Mouse (Mus musculus) myocyte (in vitro differentiated cells): Measurements from ENCODE around the gene Myh7.

ENCODE experiments used
- MAX ChIP-seq: IDR thresholded peaks from one replicate; pipeline ENCODE4 v1.6.1; 2011; ENCODE audit warnings: low read depth, mild to moderate bottlenecking, control low read depth
- MYOD1 ChIP-seq, 3 experiments: IDR thresholded peaks; one replicate each; pipeline ENCODE4 v1.6.1; 2011; ENCODE audit warnings: control low read depth in 2 of 3, low read depth in 2 of 3, mild to moderate bottlenecking in 2 of 3, moderate library complexity in 1 of 3; ENCODE audit not compliant: insufficient read length in 2 of 3, control insufficient read depth in 1 of 3
- POLR2A ChIP-seq: IDR thresholded peaks from one replicate; pipeline ENCODE4 v1.6.1; 2011; ENCODE audit warnings: low read depth, mild to moderate bottlenecking, control low read depth, moderate library complexity; ENCODE audit not compliant: insufficient read length
- POLR2AphosphoS2 ChIP-seq: IDR thresholded peaks from one replicate; pipeline ENCODE4 v1.6.1; 2011; ENCODE audit warnings: low read depth, control low read depth; ENCODE audit not compliant: insufficient read length
- SRF ChIP-seq: IDR thresholded peaks from one replicate; pipeline ENCODE4 v1.6.1; 2011; ENCODE audit warnings: low read depth; ENCODE audit not compliant: control insufficient read depth, insufficient read length
- TCF12 ChIP-seq: IDR thresholded peaks from one replicate; pipeline ENCODE4 v1.6.1; 2011; ENCODE audit warnings: mild to moderate bottlenecking, control low read depth; ENCODE audit not compliant: poor library complexity, insufficient read depth, severe bottlenecking
- USF1 ChIP-seq: IDR thresholded peaks from one replicate; pipeline ENCODE4 v1.6.1; 2011; ENCODE audit warnings: low read depth, mild to moderate bottlenecking, control low read depth, moderate library complexity

- TF ChIP-seq POLR2A (no peak), SRF (no peak), USF1 (no peak), TCF12 (no peak), MAX (no peak), MYOD1 (IDR thresholded peaks at IDR 0.05; ENCODE audit: control insufficient read depth in 1 of 3, insufficient read length in 2 of 3, low read depth in 2 of 3) (no peak), POLR2AphosphoS2 (no peak)
Observed at GRCm38 (mm10) chr14:54965044-54965443, 29.4 kb downstream of the Myh7 start.
